Mouse (Mus musculus) embryonic fibroblast, embryonic 13.5 days (primary cell): ENCODE results near the gene Pon3.

Source experiments
- CTCF ChIP-seq: IDR thresholded peaks from 2 replicates; pipeline ENCODE4 v1.5.1; 2011; ENCODE audit warnings: mild to moderate bottlenecking, control low read depth, low read length, moderate library complexity, borderline replicate concordance; ENCODE audit not compliant: insufficient read depth
- POLR2A ChIP-seq: IDR thresholded peaks from 2 replicates; pipeline ENCODE4 v1.6.1; 2011; ENCODE audit warnings: low read depth, mild to moderate bottlenecking, control low read depth, low read length, moderate library complexity

GRCm38 (mm10) chr6:5280576-5281305 is 24.7 kb upstream of the Pon3 start:
- TF ChIP-seq CTCF (no peak), POLR2A (no peak)
